Mouse (Mus musculus) liver, embryonic 14.5 days (tissue): Measurements from ENCODE around the gene Agap1.

Source experiments
- CTCF ChIP-seq: IDR thresholded peaks from 2 replicates; pipeline ENCODE4 v1.5.1; 2016; ENCODE audit warnings: antibody characterized with exemption, low read depth, control low read depth
- EP300 ChIP-seq: IDR thresholded peaks from 2 replicates; pipeline ENCODE4 v1.6.1; 2016; ENCODE audit warnings: antibody characterized with exemption, low read depth

GRCm38 (mm10) chr1:89709824-89710223 is 255.2 kb downstream of the Agap1 start:
- no peak for TF ChIP-seq CTCF
- TF ChIP-seq EP300 = no peak
